Comparison of ENCODE assay signal across 23 mouse cellular contexts in genomic region chr16:51690861-51691260, GRCm38 (mm10).
DNase-seq lines count a peak whose midpoint lies in the region; TF ChIP-seq lines count a peak whose summit lies in the region.
"Had no signal": no experiment of that assay in that cellular context is flagged by ENCODE, and none has a peak within 500 bp of the region (broad histone marks: within the 10 kb centered on the region; RNA-seq: fewer than 3 reads in every experiment).

No protein-coding gene starts in this region.

- H3K36me3 ChIP-seq in thymus, adult 2 months (ENCODE audit: control insufficient read depth, insufficient read depth, low read length) = no peaks in the 10 kb centered on the region
- H3K36me3 ChIP-seq: embryonic facial prominence, embryonic 12.5 days; hindbrain, embryonic 13.5 days; lung, embryonic 15.5 days; midbrain, embryonic 10.5 days; neural tube, embryonic 15.5 days had no signal

- no peak for TF ChIP-seq POLR2A in thymus, adult 2 months (IDR thresholded peaks at IDR 0.05; ENCODE audit: control insufficient read depth, extremely low read depth, insufficient read depth, low read length, poor library complexity)

- 10% methylated on average over 3 of the region's 3 CpGs for WGBS in thymus, adult 2 months

- no peaks in the 10 kb centered on the region for H3K27me3 ChIP-seq in thymus, adult 2 months (ENCODE audit: control insufficient read depth, insufficient read depth, low read length)
- H3K27me3 ChIP-seq: embryonic facial prominence, embryonic 12.5 days; hindbrain, embryonic 13.5 days; lung, embryonic 15.5 days; neural tube, embryonic 15.5 days; Patski had no signal

- H3K27ac ChIP-seq in thymus, adult 2 months (ENCODE audit: control insufficient read depth, insufficient read depth, low read length) = no peak overlapping the region; the same call in 1 of the 2 replicates
- H3K27ac ChIP-seq: embryonic facial prominence, embryonic 12.5 days; hindbrain, embryonic 13.5 days; liver, embryonic 14.5 days; lung, embryonic 15.5 days; macrophage; midbrain, embryonic 10.5 days; neural tube, embryonic 15.5 days; stomach, postnatal 0 days had no signal

- intact Hi-C loops in left cerebral cortex, postnatal 25 days (cut with DNase I) = no loop called here

- no peak for TF ChIP-seq CTCF in thymus, adult 2 months (IDR thresholded peaks at IDR 0.05; ENCODE audit: borderline replicate concordance, control insufficient read depth, extremely low read depth, insufficient read depth, low read length, poor library complexity)

- H3K4me3 ChIP-seq in thymus, adult 2 months (ENCODE audit: control insufficient read depth, insufficient read depth, low read length) = no peak overlapping the region
- H3K4me3 ChIP-seq: embryonic facial prominence, embryonic 12.5 days; hindbrain, embryonic 13.5 days; lung, embryonic 15.5 days; midbrain, embryonic 10.5 days; myocyte; neural tube, embryonic 15.5 days had no signal

- H3K4me1 ChIP-seq in thymus, adult 2 months (replicated peaks; ENCODE audit: control insufficient read depth, insufficient read depth, low read length) = no peaks in the 10 kb centered on the region
- H3K4me1 ChIP-seq: embryonic facial prominence, embryonic 12.5 days; hindbrain, embryonic 13.5 days; lung, embryonic 15.5 days; midbrain, embryonic 10.5 days; neural tube, embryonic 15.5 days had no signal

- peak; percentile 9 for DNase-seq in thymus, adult 2 months
- DNase-seq in thymus, postnatal 4 days = no peak
- DNase-seq in T-cell, adult 2 months (ENCODE audit: low spot score) = peak; percentile 81
- peak; percentile 90 for DNase-seq in naive thymus-derived CD4-positive, alpha-beta T cell, adult 2 months (ENCODE audit: low read depth)
- DNase-seq in kidney, adult 11 months = no peak
- no peak for DNase-seq in left cerebral cortex, postnatal 25 days (ENCODE audit: low spot score in 2 of 2)
- no peak for DNase-seq in heart, postnatal 4 days
- DNase-seq: adrenal gland, adult 8-10 months; cerebellum, adult 18-20 months; cerebellum, postnatal 14 days; gastrocnemius, postnatal 25 days; kidney, postnatal 25 days; layer of hippocampus, adult 9-11 months had no signal

Comparison
In these comparisons a context has a peak if more than half of its experiments do, and no peak if none do; other contexts are left out.
1. DNase-seq: peak in thymus, adult 2 months (single experiment), T-cell, adult 2 months (single experiment) and naive thymus-derived CD4-positive, alpha-beta T cell, adult 2 months (single experiment); none in thymus, postnatal 4 days (single experiment), kidney, adult 11 months (single experiment), left cerebral cortex, postnatal 25 days (0 of 2) and heart, postnatal 4 days (single experiment).